Mouse (Mus musculus): Measurements from ENCODE around the gene St5. TPM values are rescaled to one million over a fixed set of nuclear protein-coding genes. Genes with fewer than 3 reads are reported as not detected.

Gene St5
- polyA plus RNA-seq, 1 experiment: 113 TPM

DNA sequence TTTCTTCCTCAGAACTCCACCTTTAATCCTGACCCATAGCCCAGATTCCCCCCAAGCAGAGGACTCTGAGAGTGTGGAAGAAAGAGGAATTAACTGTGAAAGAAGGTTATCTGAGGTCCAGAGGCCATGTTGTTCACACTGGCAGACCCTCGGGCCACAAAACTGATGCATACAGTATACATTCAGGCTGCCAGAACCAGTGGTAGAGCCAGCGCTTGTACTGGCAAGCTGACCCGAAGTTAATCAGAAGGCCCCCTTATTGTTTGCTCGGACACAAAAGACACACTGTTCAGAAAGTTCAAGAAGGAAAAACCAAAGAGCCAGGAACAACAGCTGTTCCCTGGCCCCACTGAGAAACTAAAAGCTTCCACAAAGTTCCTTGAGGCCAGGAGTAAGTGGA lies 88.5 kb downstream of the St5 start:
- TF ChIP-seq POLR2A (IDR thresholded peaks at IDR 0.05; ENCODE audit: low read depth, low read length): no peak
- TF ChIP-seq CTCF (IDR thresholded peaks at IDR 0.05; ENCODE audit: borderline replicate concordance, insufficient read depth, low read length): no peak
- Histone ChIP-seq H3K4me1 (ENCODE audit: control insufficient read depth, insufficient read depth, low read length) (peaks cover 19% of the 10 kb centered on the region), H3K4me3 (ENCODE audit: insufficient read depth, low read length) (peak overlapping the region; percentile 34), H3K27ac (ENCODE audit: insufficient read depth, low read length) (peak overlapping the region; percentile 75; the same call in 1 of the 2 replicates)

GRCm38 (mm10) chr7:109613531-109614021 lies 89.8 kb downstream of the St5 start:
- no peak overlapping the region for H3K4me3 ChIP-seq (ENCODE audit: insufficient read depth, low read length)
- peak overlapping the region; percentile 75 for H3K27ac ChIP-seq (ENCODE audit: insufficient read depth, low read length)
- TF ChIP-seq CTCF (IDR thresholded peaks at IDR 0.05; ENCODE audit: borderline replicate concordance, insufficient read depth, low read length) (no peak), POLR2A (IDR thresholded peaks at IDR 0.05; ENCODE audit: low read depth, low read length) (no peak)
- H3K4me1 ChIP-seq (ENCODE audit: control insufficient read depth, insufficient read depth, low read length): peaks cover 28% of the 10 kb centered on the region

GRCm38 (mm10) chr7:109613051-109613450 lies 90.4 kb downstream of the St5 start:
- no peak for TF ChIP-seq POLR2A (IDR thresholded peaks at IDR 0.05; ENCODE audit: low read depth, low read length)
- no peak for TF ChIP-seq CTCF (IDR thresholded peaks at IDR 0.05; ENCODE audit: borderline replicate concordance, insufficient read depth, low read length)
- Histone ChIP-seq H3K4me3 (ENCODE audit: insufficient read depth, low read length) (no peak overlapping the region), H3K27ac (ENCODE audit: insufficient read depth, low read length) (no peak overlapping the region), H3K4me1 (ENCODE audit: control insufficient read depth, insufficient read depth, low read length) (peaks cover 33% of the 10 kb centered on the region)

DNA sequence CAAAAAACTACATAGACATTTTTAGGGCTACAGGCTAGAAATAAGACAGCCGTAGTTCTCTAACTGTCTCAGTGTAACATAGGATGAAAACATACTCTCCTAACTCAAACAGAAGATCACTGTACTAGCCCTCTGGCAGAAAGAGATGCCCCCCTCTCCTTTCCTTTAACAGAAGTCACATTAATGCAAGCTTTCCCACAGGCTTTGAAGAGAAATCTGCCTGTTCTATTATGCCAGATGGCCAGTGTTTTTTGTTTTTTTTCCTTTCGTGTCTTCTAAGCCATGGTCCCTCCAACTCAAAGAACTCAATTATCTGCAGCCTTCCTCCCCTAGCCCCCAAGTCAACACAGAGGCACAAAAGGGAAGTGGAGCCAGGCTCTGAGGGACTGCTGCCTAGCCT lies 90.9 kb downstream of the St5 start:
- peaks cover 34% of the 10 kb centered on the region for H3K4me1 ChIP-seq (ENCODE audit: control insufficient read depth, insufficient read depth, low read length)
- TF ChIP-seq POLR2A (IDR thresholded peaks at IDR 0.05; ENCODE audit: low read depth, low read length) (no peak), CTCF (IDR thresholded peaks at IDR 0.05; ENCODE audit: borderline replicate concordance, insufficient read depth, low read length) (no peak)
- H3K27ac ChIP-seq (ENCODE audit: insufficient read depth, low read length): no peak overlapping the region
- no peak overlapping the region for H3K4me3 ChIP-seq (ENCODE audit: insufficient read depth, low read length)

- Histone ChIP-seq H3K4me3 (ENCODE audit: insufficient read depth, low read length) (no peak overlapping the region), H3K4me1 (ENCODE audit: control insufficient read depth, insufficient read depth, low read length) (peaks cover 27% of the 10 kb centered on the region), H3K27ac (ENCODE audit: insufficient read depth, low read length) (peak overlapping the region; percentile 81)
- TF ChIP-seq POLR2A (IDR thresholded peaks at IDR 0.05; ENCODE audit: low read depth, low read length) (no peak), CTCF (IDR thresholded peaks at IDR 0.05; ENCODE audit: borderline replicate concordance, insufficient read depth, low read length) (no peak)
These were observed 93.1 kb downstream of the St5 start for GRCm38 (mm10) chr7:109610348-109610747.

GRCm38 (mm10) chr7:109609565-109610345 lies 93.7 kb downstream of the St5 start:
- peak overlapping the region; percentile 81 for H3K27ac ChIP-seq (ENCODE audit: insufficient read depth, low read length)
- H3K4me3 ChIP-seq (ENCODE audit: insufficient read depth, low read length): no peak overlapping the region

DNA sequence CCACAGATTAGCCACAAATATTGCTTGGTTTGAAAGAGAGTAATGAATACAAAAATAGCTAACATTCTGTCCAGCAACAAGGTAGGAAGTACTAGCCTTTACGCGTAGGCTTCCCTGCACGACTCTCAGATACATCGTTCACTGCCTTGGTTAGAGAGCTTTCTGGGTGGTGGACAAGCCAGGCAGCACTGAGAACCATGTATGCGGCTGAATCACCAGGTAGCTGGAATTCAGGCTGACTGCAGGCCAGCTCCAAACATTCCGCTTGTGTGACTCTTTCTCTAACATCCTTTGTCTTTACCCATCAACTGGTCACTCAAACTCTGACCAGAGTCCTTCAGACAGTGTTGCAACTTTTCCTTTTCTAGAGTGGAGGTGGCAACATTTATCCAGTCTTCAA lies 94.6 kb downstream of the St5 start:
- Histone ChIP-seq H3K27ac (ENCODE audit: insufficient read depth, low read length) (peak overlapping the region; percentile 81), H3K4me3 (ENCODE audit: insufficient read depth, low read length) (no peak overlapping the region), H3K4me1 (ENCODE audit: control insufficient read depth, insufficient read depth, low read length) (peaks cover 23% of the 10 kb centered on the region)
- TF ChIP-seq CTCF (IDR thresholded peaks at IDR 0.05; ENCODE audit: borderline replicate concordance, insufficient read depth, low read length): no peak
- no peak for TF ChIP-seq POLR2A (IDR thresholded peaks at IDR 0.05; ENCODE audit: low read depth, low read length)

More at GRCm38 (mm10) chr7:109609565-109610345, 93.7 kb downstream of the St5 start:
- H3K4me1 ChIP-seq (ENCODE audit: control insufficient read depth, insufficient read depth, low read length): peaks cover 25% of the 10 kb centered on the region
- no peak for TF ChIP-seq POLR2A (IDR thresholded peaks at IDR 0.05; ENCODE audit: low read depth, low read length)
- TF ChIP-seq CTCF (IDR thresholded peaks at IDR 0.05; ENCODE audit: borderline replicate concordance, insufficient read depth, low read length): no peak

GRCm38 (mm10) chr7:109606994-109607610 lies 96.3 kb downstream of the St5 start:
- no peak for TF ChIP-seq CTCF (IDR thresholded peaks at IDR 0.05; ENCODE audit: borderline replicate concordance, insufficient read depth, low read length)
- no peak for TF ChIP-seq POLR2A (IDR thresholded peaks at IDR 0.05; ENCODE audit: low read depth, low read length)
- Histone ChIP-seq H3K27ac (ENCODE audit: insufficient read depth, low read length) (no peak overlapping the region), H3K4me3 (ENCODE audit: insufficient read depth, low read length) (no peak overlapping the region), H3K4me1 (ENCODE audit: control insufficient read depth, insufficient read depth, low read length) (peaks cover 26% of the 10 kb centered on the region)

DNA sequence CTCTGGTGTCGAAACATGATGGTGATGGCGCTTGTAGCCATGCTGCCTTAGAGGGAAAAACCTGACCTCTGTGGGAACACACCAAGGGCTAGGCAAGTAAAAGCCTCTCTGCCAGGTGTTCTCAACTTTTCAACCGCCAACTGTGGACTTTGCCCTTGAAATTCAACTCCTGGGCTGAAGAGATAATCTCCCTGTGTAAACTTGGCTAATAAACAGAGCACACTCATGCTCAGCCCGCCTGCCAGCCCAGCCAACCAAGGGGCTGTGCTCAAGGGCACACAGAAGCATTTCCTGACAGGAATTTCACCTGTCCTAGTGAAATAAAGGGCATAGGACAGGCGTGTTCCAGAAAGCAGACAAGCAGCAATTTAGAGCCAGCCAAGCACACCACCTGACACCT lies 100.8 kb downstream of the St5 start:
- Histone ChIP-seq H3K27ac (ENCODE audit: insufficient read depth, low read length) (peak overlapping the region; percentile 35), H3K4me3 (ENCODE audit: insufficient read depth, low read length) (no peak overlapping the region), H3K4me1 (ENCODE audit: control insufficient read depth, insufficient read depth, low read length) (peaks cover 22% of the 10 kb centered on the region)
- no peak for TF ChIP-seq CTCF (IDR thresholded peaks at IDR 0.05; ENCODE audit: borderline replicate concordance, insufficient read depth, low read length)
- TF ChIP-seq POLR2A (IDR thresholded peaks at IDR 0.05; ENCODE audit: low read depth, low read length): no peak

- TF ChIP-seq POLR2A (IDR thresholded peaks at IDR 0.05; ENCODE audit: low read depth, low read length) (no peak), CTCF (IDR thresholded peaks at IDR 0.05; ENCODE audit: borderline replicate concordance, insufficient read depth, low read length) (no peak)
- no peak overlapping the region for H3K4me3 ChIP-seq (ENCODE audit: insufficient read depth, low read length)
- H3K27ac ChIP-seq (ENCODE audit: insufficient read depth, low read length): peak overlapping the region; percentile 54
- H3K4me1 ChIP-seq (ENCODE audit: control insufficient read depth, insufficient read depth, low read length): peaks cover 22% of the 10 kb centered on the region
These were observed 101.4 kb downstream of the St5 start for GRCm38 (mm10) chr7:109602022-109602421.
